Mouse (Mus musculus): ENCODE measurements around the gene Hsd11b2. TPM values are rescaled to one million over a fixed set of nuclear protein-coding genes. Genes with fewer than 3 reads are reported as not detected.

The Hsd11b2 gene
- polyA plus RNA-seq, 1 experiment from 2014 or later, result 0.26 TPM

DNA sequence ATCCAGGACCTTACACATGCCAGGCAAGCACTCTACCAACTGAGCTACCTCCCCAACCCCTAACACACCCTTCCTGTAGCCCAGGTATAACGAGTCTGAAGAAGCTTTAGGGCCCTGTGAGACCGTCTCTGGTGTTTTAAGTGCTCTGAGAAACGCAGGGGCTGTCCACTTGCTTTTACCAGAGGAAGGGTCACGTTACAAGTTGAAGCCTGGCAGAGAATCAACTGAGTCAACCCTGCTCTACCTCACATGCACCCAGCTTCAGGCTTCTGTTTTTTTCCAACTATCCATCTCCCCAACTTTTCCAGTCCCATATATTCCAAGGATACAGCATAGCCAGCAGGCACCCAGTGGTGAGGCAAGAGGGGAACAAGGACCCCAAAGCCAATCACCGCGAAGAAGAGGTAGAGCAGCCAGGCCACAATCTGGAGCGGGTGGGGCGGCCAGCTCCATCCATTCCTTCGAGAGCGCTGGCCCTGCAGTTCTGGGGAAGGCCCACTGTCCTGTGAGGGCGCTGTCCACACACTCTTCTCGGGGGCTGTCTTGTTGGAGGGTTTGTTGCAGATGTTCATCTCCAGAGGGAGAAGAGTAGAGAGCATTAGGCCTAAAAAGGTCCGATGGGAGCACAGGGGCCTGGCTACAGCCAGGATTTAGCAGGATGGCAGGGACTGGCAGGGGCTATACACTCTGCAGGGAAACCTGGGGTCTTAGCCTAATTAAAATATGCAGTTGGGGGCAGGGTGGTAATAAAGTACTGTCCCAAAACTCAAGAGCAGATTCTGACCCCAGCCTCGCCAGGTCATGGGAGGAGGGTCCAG lies 35.1 kb upstream of the Hsd11b2 start:
- no peak for DNase-seq (ENCODE audit: low spot score)

DNA sequence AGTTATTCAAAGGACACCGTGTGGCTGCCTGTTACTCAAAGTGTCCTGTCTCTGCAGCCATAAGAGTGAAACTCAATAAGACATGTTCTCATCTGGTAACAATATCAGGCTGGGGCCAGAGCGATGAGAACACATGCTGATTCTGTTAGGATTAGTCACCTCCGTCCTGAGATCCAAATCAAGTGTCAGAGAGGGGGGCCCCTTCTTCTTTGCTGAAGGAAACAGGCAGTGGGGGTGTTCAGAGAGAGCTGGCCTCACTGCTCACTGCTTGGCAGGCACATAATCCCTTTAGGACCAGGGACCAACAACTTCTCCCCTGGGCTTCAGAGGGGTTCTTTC lies 34.6 kb upstream of the Hsd11b2 start:
- no peak for DNase-seq (ENCODE audit: low spot score)

DNA sequence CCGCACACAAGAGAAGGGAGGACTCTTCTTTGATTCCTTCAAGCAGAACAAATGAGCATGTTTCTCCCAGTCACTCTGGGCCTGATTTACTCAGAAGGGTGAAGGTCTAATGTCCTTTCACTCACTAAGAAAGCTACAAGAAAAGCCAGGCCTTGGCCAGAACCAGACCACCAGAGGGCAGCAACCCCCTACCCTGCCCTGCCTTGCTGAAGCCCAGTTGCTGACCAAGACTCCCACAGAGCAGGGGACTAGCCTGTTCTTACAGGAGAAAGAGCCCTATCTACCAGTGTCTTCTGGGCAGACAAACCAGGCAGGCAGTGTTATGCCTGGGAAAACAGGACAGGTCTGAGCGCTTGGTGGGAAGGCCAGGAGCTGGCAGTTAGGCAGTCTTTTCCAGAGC lies 34.2 kb upstream of the Hsd11b2 start:
- DNase-seq (ENCODE audit: low spot score), result no peak

DNA sequence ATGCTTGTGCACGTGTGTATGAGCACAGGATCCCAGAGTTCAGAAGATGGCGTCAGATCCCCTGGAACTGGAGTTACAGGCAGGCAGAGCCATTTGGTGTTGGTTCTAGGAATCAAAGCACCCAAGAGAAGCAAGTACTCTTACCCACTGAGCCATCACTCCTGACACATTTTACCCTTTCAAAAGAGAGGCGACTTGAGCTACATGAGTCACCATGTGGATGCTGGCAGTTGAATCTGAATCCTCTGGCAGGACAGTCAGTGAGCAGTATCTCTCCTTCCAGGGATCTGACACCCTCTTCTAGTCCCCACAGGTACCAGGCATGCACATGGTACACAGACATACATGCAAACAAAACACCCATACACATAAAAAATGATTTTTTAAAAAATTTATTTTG lies 30.5 kb upstream of the Hsd11b2 start:
- DNase-seq (ENCODE audit: low spot score), result no peak

DNA sequence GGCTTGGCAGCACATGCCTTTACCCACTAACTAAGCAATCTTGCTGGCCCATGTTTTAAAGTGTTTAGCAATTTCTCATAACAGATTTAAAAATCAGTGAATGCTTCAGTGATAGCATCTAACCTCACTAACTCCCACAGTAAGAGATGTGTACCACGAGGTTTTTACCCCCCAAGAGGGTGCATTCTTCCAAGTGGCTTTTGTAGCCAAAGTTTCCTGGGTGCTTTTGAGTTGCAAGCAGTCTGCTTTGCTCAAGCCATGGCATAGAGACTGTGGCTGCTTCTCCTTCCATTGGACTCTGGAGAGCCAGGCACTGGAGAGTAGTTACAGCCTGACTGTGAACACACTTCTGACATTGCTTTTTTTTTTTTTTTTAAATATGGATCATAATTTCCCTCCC lies 29.3 kb upstream of the Hsd11b2 start:
- DNase-seq (ENCODE audit: low spot score), result no peak

DNA sequence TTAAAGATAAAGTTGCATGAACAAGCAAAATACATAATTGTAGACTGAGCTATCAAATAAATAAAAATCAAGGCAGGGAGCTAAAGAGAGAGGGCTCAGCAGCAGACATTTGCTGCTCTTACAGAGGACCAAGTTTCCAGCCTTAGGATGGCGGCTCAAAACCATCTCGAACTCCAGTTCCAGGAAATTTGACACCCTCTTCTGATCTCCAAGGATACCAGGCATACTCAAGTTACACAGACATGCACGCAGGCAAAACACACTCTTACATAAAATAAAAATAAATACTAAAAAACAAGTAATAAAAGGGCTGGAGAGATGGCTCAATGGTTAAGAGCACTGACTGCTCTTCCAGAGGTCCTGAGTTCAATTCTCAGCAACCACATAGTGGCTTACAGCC lies 25.1 kb upstream of the Hsd11b2 start:
- DNase-seq (ENCODE audit: low spot score), result no peak

DNA sequence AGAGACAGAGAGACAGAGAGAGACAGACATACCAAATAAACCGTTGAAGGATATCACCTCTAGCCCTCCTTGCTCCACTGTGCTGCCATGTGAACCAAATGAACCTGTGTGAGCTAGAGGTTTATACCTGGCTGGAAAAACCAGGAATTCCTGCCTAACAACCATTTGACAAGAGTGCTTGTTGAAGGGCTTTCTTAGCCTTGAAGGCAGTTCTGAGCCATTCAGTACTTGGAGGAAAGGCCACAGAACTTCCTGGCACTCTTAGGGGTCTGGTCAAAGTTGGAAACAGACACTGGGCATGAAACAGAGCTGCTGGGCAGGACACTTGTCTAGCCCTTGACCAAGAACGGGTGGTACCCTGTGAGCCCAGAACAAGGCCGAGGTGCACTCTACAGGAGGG lies 24.0 kb upstream of the Hsd11b2 start:
- no peak for DNase-seq (ENCODE audit: low spot score)

DNA sequence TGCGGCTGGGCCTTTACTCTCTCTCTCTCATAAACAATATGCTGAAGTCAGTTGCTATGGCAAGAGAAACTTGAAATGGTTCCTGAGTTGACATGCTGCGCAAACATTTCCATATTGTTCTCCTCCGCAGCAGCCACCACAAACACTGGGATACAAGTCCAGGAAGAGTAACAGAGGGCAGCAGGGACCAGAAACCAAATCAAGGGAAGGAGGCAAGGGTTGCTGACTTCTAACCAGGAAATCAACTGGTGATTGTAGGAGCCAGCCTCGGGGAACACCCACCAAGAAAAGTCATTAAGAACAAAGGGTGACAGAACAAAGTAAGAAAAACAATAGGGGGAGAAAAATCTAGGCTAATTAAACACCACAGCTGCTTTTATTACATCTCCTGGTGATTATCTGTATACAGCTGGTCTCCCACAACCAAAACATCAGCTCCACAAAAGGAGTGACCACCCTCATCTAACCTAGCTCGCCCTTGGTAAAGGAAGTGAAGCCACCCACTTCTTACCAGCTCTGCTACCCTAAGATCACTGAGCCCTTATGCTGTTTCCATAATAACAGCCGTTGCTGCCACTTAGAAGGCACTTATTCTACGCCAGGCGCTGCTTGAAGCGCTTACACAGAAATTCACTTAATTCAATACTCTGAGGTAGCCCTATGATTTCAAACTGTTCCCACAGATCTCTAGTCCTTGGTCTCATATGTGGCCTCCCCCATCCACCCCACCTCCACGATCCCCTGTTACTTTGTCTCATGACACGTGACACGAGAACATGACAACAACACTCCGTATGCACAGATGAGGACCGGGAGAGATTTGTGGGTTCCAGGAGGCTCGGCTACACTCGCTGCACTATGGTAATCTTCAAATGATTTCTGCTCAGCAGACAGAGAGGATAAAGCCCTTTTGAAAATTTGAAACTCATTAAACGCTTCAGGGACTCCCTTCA lies 22.9 kb upstream of the Hsd11b2 start:
- DNase-seq (ENCODE audit: low spot score), result no peak

DNA sequence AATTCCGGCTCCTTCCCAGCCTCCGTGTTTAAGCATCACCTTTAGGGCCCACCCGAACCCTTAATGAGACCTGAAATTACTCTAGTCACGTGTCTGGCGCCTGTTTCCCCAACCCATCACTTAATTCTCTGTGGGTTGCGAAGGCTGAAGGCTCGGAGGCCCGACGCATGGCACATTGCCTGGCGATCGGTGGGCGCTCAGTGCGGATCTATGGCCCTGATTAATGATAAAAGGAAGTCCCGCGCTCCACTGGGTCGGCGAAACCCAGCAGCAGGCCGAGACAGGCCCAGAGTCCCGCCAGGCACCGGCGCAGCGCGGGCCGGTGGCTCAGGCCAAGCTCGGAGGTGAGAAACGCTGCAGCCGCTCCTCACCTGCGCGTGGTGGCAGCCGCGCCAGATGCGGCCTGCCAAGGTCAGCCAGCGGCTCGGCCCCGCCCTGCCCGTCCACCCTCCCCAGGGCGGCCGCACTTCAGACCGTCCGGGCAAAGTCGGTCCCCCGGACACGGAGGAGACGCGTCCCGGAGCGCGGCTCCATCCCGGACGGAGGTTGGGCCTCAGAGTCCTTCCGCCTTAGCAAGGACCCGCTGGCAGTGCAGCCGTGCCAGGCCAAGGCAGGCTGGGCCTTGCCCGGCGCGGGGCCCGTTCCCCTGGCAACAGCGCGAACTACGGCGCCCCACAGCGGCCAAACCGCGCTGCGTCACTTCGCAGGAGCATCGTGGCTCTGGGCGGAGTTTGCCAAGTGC lies 21.9 kb upstream of the Hsd11b2 start, which contains the start of gene Zdhhc1:
Gene Zdhhc1, minus strand, starts transcription at position 464 of the 742 bp plus-strand sequence.
- peak; percentile 79 for DNase-seq (ENCODE audit: low spot score)

DNA sequence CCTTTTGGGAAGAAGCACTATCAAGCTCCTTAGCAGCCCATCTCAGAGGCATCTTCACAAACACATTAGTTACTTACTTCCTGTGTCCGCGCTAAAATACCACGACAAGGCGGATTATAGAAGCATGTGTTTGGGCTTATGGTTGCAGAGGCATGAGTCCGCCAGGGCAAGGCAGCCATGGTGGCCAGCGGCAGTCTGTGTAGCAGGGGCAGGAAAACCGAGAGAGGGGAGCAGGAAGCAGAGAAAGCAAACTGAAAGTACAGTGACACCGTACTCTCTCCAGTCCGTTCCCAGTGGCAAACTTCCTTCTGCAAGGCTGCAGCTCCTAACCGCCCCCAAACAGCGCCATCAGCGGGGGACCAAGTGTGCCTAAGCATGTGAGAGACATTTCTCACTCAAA lies 18.8 kb upstream of the Hsd11b2 start:
- peak; percentile 11 for DNase-seq (ENCODE audit: low spot score)

DNA sequence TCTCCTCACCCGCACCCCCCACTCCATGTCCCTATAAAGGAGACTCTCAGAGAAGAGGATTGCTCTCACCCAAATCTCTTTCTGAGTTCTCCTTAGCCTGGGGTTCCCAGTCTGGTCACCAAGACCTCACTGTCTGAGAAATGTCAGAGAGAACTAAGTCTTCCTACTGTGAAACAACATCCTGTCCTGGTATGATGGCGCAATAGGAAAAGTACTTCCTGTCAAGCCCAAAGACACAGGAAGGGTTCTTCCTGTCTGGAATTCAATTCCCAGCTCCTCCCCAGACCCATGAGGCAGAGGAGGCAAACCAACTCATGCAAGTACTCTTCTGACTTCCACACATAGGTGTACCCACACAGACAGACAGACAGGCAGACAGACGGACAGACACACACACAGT lies 13.9 kb upstream of the Hsd11b2 start:
- no peak for DNase-seq (ENCODE audit: low spot score)

DNA sequence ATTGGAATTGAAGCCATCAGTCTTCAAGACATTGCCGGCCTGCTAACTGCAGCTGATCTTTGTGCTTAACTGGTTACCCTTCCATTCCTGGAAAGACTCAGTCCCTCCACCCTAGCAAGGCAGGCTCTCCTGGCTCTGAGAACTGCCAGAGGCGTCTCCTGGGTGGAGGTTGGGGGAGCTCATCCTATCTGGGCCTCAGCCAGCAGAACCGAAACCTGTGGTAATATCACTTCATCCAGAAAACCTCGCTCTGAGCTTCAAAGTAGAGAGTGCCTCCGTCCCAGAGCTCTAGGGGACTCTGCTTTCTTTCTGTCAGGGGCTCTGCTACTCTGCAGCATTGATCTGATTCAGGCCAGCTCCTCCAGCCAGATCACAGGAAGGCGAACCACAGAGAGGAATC lies 11.6 kb upstream of the Hsd11b2 start:
- no peak for DNase-seq (ENCODE audit: low spot score)

DNA sequence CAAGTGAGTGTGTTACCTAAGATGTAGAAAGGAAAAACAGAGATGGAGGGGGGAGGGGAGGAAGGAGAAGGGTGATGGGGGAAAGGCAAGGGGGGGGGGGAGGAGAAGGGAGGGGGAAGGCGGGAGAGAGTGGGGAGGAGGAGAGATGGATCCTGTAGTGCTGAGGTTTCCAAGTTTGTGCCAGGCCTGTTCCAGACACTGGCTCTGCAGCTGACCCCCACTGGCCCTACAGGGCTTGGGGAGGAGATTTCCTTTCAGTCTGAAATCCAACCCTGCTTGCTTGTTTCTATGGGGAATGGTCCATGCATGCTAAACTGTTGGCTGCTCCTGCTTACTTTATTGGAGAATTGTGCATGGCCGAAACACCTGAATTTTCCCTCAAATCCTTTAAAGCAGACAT lies 9.8 kb upstream of the Hsd11b2 start:
- DNase-seq (ENCODE audit: low spot score), result no peak

DNA sequence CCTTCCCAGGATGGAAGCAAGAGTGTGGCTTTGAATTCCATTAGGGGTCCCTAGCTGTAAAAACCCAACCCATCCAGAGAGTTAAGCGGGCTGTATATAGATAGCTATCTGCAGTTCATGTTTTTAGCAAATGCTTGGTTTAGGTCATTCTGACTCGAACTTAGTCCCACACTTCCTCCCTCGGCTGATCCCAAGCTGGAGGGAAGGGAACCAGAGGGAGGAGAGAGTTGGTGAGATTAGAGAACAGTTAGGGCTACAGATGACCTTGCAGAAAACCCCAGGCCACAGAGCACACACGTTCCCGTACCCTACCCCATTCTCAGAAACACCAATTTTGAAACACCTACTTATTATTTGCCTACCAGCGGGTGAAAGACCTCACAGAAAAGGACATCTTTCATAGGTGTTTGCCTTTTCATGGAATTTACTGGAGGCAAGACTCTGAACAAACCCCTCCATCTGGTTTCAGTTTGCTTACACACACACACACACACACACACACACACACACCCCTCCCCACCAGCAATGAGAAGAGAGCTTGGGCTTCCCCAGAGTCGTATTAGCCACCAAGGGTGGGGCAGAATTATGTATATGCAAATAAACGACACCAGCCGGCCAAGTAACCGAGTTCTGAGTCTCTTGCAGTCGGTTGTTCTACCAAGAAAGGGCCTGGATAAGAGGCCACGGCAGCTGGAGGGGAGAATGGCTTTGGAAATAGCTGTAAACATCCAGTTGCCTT lies 8.4 kb upstream of the Hsd11b2 start:
- DNase-seq (ENCODE audit: low spot score), result no peak

DNA sequence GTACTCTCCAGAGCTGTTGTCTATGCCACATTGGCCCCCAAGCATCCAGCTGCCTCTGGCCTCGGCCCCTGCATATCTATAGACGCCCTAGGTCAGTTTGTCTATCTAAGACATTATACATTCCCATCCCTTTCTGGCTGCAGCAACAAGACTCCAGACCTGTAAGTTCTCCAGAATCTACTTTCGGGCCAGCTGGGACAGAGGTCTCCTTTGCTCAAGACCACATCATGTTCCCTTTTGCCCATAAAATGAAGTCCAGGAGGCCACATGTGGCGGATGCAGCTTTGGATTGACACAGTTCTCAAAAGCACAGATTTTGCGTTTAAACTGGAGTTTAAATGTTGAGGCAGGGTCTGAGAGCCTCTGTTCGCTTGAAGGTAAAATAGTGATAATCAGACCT lies 4.4 kb upstream of the Hsd11b2 start:
- DNase-seq (ENCODE audit: low spot score), result no peak

DNA sequence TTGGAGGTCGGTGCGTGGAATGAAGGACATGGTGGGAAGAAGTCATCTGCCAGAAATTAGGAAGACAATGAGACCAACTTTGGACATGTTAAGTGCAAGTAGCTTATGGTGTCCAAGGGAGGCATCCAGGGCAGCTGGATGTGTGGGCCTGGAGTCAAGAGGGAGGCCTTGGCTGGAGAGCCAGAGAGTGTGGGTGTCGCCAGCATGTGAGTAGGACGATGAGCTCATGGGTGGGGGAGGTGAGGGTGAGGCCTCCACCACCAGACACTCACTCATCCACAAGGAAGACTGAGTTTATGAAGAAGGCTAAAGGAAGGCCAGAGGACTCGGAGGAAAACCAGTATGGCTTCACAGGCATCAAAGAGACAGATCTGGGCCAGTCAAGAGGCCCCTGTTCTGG lies 3.9 kb upstream of the Hsd11b2 start:
- no peak for DNase-seq (ENCODE audit: low spot score)

DNA sequence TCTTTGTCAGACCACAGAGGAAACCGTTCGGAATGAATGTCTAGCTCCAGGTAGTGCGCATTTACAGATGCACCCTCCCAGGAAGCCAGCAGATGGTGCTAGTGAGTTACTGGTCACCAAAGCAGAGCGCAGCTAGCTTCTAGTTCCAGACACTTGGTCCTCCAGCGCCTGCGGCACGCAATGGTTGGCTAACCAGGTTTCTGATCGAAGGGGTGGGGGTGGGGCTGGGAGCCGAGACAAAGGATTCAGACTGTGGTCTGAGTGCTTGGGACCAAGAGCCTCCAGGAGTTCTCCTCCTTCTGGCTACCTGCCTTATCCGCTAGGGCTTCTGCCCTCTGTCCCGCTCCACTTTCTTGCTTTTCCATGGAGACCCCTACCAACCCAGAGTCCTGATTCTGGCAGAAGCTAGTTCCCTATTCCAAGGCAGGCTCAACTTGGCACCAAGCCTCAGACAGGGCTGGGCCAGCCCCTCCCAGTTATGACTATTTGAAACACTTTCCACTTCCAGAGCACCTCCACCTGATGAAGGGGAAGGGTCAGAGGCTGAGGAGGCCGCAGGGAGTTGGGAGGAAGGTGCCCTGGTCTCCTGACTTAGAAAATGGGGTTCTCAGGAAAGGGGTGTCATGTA lies 2.4 kb upstream of the Hsd11b2 start:
- DNase-seq (ENCODE audit: low spot score), result peak; percentile 72

DNA sequence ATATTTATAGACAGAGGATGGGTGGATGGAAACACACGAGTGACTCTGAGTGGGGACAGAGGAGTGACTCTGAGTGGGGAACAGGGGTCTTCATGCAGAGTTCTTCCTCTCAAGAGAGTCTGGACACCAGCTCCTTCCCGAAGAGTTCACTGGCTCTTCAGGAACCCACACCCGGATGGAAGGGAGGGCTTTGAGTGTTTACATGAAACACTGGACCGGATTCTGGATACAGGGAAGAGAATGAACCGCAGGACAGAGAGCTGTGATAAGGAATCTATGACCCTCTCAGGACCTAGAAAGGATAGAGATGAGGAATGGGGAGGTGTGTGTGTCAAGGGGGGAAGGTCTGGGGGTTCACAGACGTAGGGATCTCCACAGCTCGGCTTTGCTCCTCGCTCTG lies 1.2 kb upstream of the Hsd11b2 start:
- DNase-seq (ENCODE audit: low spot score), result no peak

DNA sequence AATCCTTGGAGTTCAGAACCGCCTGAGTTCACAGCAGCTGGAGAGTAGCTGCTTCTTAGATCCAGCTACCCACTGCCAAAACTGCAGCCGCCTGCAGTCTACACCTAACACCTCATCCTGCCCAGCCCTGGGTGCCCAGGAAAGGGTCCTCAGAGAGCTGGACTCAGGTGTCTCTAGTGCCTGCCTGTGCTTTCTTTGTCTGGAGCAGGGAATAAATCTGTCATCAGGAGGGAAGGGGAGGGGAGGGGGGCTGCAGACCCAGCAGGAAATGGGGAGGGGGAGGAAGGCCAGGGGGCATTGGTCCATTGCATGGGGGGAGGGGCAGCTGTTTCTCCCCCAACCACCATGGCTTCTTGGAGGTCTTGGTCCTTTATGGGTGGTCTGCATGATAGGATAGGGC lies 1.0 kb downstream of the Hsd11b2 start:
- no peak for DNase-seq (ENCODE audit: low spot score)

DNA sequence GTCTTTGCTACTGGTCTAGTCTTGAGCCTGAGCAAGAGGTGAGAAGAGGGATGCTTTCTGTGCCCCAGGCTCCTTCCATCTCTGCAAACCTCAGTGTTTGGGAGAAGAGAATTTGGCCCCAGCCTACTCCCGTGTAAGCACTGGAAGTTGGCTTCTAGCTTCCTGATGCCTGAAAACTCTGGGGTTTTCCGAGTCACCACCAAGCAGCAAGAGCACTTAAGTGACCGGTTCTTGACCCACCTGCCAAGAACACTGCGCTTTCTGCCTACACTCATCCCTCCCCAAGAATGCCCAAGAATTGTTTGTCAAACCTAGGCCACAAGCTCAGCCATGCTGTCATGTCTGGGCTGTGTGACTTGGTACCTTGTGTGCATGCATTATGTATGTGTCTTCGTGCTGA lies 2.0 kb downstream of the Hsd11b2 start:
- DNase-seq (ENCODE audit: low spot score), result no peak

DNA sequence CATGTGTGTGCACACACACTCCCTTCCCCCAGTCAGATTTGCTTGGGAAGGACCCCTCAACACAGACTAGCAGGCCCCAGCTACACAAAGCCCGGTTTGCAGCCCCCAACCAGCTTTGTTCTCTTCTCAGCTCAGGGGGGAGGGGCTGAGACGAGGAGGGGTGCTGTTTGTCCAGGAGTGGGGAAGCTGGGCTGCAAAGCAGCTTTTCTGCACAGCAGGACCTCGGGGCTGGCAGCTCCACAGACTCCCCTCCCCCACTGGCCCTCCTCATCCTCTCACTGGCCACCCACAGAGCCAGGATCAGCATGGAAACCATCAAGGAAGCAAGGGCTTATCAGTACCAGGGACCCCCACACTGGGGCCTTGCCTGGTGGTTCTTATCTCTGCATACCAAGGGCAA lies 2.5 kb downstream of the Hsd11b2 start:
- DNase-seq (ENCODE audit: low spot score), result no peak
